Mouse (Mus musculus): ENCODE data around the gene Rbbp8nl.
"Not testable (repeated sequence)": the region's sequence is repeated elsewhere in the genome, so short reads cannot be mapped to it uniquely, and the experiment has no call there.

The Rbbp8nl gene

DNA sequence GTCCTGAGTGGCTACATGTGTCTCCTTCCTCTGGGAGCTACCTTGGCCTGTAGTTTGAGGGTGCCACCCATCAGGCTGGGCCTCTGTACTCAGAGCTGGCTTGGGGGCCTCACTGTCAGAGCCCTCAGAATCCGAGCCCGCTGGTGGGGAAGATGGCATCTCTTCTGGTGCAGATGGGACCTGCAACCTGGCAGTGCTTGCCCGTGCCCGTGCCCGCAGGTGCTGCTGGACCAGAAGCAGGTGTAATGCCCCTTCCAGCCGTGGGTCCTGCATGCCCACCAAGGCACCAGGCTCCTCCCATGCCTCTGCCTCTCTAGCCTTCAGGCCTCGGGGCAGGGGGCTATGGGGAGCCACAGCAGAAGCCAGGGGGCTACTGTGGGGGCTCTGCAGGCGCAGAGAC lies 10.4 kb downstream of the Rbbp8nl start:
- no peak for DNase-seq

- no peak for DNase-seq
Measured at GRCm38 (mm10) chr2:180277773-180278320, 11.8 kb downstream of the Rbbp8nl start.

DNA sequence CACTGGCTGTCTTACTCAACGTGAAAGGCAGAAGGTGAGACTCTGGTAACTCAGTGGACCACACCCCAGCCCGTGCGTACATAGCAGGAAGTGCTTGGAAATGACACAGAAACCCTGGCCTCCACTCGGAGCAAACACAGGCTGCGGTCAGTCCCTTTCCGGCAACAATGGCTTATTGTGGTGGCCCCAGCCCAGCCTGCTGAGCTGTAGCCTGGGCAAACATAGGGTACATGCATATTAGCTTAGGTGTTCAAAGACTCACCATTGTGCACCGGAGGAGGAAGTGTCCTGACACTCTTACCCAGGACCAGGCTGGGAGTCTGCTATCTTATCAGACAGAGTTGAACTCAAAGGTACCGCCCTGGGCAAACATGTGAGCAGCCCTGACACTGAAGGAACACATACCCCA lies 12.8 kb downstream of the Rbbp8nl start:
- no peak for DNase-seq

GRCm38 (mm10) chr2:180276385-180276784 lies 13.3 kb downstream of the Rbbp8nl start:
- no peak for DNase-seq

DNA sequence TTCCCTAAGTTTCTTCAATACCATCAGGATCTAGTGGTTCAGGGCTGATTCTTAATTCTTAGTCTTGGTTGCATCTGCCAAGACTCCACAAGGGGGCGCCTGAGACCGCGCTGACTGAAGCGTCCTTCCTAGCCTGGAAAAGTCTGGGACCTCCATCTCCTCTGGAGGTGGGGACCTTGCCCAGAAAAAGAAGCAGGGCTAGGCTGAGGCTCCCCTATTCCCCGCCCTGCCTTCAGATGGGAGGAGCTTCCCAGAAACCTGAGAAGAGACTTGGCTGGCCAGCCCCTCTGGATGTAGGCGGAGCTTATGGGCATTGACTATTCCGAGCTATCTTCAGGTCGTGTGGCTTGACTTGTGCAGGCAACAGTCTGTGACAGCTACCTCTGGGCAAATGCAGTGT lies 13.8 kb downstream of the Rbbp8nl start:
- peak; percentile 76 for DNase-seq

DNA sequence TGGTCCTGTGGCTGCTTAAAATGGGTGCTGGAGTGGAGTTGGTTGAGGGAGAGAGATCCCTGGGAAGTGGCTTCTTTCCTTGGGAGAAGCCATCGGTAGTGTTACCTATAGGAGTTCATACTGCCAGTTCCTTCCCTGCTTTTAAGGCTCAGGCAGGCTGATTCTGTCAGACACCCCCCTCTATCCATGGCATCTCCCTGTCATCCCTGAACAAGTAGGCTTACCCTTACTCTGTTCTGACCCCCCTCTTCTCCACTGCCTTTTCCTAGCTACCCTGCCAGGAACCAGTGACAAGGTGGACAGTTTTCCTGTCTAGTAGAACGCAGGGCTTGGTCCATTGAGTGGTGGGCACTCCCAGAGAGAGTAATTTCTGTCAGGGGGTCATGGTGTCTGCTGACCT lies 15.2 kb downstream of the Rbbp8nl start:
- no peak for DNase-seq

- peak; percentile 87 for DNase-seq
Measured at GRCm38 (mm10) chr2:180273394-180274244, 16.1 kb downstream of the Rbbp8nl start, which contains the start of gene Cables2. Gene Cables2, minus strand, starts transcription at chr2:180273496.

- peak; percentile 59 for DNase-seq
Measured at GRCm38 (mm10) chr2:180272884-180273321, 16.8 kb downstream of the Rbbp8nl start.

GRCm38 (mm10) chr2:180271804-180272395 lies 17.8 kb downstream of the Rbbp8nl start:
- no peak for DNase-seq

DNA sequence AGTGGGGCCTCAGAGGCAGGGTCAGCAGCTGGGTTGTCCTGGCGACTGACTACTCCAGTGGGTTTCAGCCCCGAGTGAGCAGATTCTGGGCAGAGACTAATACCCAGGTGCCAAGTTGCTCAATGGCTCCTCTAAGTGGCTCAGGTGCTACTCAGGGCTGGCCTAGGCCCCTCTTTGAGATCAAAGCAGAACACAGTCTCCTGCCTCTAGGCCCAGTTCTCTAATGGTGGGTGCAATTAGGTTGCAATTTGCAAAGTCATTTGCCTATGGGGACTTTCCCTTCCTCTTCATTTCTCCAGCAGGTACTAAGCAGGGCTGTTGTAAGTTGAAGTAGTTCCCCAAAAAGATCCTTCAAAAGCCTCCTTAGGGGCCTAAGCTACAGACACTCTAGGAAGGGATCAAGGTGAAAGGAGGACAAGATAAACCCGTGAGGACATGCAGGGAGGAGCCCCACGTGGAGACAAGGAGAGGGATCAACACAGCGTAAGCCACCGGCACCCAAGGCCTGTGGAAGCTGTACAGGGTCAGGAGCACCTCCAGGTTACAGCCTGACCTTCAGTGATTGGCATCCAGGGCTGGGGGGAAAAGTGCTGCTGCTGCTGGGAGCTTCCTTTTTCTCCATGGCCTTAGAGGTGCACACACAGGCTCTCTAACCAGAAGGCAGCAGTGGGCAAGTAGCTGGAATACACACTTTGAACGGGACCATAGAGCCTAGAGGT lies 19.0 kb downstream of the Rbbp8nl start:
- no peak for DNase-seq

DNA sequence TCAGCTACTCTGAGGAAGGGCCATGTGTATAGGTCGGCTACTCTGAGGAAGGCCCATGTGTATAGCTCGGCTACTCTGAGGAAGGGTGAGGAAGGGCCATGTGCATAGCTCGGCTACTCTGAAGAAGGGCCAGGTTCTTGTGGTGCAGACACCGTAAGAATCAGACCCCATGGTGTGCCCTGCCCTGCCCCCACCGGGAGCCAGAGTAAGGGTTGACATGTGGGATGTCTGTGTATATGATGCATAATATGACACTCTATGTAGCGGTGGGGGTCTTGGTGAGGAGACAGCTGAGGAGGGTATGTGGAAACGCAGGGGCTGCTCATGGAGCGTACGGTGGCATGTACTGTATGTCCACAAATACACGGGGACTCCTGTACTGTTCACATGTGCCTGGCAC lies 20.4 kb downstream of the Rbbp8nl start:
- DNase-seq: no peak

DNA sequence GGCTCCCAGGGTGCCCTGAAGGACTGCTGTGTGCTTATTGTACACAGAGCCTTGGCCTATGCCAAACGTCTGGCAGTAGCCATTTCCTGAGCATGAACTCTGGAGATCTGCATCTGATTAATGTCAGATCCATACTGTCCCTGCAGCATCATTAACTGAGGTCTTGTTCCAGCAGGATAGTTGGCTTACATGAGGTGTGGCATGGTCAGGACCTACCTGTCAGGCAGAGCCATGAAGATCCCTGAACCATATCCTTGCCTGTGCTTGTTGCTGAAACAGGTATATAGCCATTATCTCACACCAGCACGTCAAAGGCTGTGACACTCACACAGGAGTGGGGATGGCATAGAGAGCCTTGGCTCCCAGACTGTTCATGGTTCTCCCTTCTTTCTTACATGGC lies 21.7 kb downstream of the Rbbp8nl start:
- DNase-seq: no peak

GRCm38 (mm10) chr2:180262891-180263290 lies 26.8 kb downstream of the Rbbp8nl start:
- no peak for DNase-seq

- DNase-seq: no peak
Measured at GRCm38 (mm10) chr2:180262441-180262840, 27.2 kb downstream of the Rbbp8nl start.

- DNase-seq: no peak
Measured at GRCm38 (mm10) chr2:180261901-180262300, 27.8 kb downstream of the Rbbp8nl start.

DNA sequence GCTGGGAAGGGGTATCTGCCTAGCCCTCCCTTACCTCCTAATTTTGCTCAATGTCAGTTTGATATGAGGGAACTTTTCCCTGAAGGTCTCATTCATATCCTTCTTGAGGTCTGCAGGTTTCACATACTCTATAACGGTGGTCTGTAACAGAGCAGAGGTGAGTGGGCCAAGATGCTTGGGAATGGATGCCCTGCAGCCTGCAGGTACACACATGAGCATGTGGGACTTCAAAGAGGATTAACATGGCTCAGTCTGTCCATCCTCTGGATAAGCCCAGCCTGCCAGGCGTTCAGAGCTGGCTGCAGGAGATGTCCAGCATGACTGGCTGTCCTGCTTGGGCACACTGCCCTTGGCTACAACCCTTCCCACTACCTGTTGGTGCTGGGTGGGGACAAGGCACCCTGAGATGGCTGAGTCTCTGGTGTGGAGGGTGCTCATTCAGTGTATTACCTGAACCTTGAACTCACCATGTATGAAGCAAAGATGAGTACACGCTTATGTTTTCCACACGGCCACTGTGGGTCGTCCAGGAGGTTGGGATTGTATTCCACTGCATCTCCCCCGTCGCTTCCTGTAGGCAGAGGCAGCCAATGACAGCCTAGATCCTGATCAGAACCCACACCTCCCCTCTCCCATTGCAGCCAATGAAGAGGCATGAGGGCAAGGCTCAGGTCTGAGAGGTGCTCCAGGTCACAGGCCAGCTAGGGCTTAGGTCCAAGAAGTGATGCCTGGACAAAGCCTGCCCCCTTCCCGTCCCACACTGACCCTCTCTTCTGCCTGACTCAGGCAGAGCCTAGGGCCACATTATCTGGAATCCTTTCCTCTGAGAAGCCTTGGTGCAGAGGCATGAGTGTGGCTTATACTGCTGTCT lies 28.8 kb downstream of the Rbbp8nl start:
- DNase-seq: no peak

GRCm38 (mm10) chr2:180259826-180260609 lies 29.7 kb downstream of the Rbbp8nl start:
- DNase-seq: not testable (repeated sequence)

GRCm38 (mm10) chr2:180258951-180259484 lies 30.7 kb downstream of the Rbbp8nl start:
- not testable (repeated sequence) for DNase-seq

- DNase-seq: no peak
Measured at GRCm38 (mm10) chr2:180257963-180258865, 31.5 kb downstream of the Rbbp8nl start.

DNA sequence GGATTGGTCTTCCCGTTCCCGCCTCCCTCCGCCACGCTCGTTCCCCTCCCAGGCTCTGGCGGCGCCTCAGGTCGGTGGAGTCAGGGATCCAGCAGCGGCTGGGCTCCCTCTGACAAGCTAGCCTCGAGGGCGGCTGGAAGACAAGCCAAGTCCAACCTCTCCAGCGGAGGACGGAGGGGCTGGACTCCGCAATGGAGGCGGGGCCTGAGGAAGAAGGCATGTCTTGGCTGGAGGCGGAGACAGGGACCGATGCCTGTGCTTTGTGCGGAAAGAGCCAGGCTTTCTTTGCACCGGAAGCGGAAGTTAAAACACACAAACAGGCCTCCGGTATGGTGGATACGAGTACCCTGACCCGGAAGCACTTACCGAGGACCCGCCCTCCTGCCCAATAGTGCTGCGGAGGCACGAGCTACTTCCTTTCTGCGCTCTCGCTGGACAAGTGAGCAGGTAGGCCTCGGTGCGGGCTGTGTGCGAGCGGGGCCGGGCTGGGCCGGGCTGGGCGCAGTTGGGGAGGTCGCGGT lies 32.6 kb downstream of the Rbbp8nl start, which contains the start of gene Rps21:
Gene Rps21, plus strand, starts transcription at position 377 of the 521 bp plus-strand sequence.
- DNase-seq: peak; percentile 95

All from cerebellum, adult 8-10 months (tissue).